ENCODE assay signal across 19 mouse cellular contexts in the genomic region with DNA sequence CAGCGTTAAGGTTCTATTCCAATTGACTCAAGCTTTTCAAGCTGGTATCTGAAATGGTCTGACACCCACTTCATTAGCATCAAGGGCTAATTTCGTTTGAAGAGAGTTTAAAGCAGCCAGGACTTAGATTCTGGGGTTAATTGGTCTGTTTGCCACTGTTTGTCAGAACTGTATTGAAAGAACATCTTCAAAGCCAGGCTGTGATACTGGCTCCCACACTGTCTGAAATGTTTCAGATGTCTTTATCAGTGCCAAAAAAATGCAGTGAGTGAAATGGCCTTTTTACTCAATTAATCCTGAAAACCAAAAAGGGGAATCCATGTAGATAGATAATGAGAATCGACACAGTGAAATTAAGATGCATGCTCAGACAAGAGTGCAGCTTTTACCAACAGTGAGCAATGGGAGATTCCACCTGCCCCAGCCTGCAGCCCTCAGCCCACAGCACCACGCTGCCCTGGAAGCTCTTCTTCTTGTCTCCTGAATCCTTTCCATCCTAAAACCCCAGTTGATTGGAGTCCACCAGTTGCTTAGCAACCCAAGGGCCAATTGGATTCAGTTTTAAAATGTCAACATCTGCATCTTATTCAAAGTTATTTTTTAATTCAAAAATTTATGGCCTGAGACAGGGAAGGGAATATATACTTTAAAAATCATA.
DNase-seq lines count a peak whose midpoint lies in the region; ATAC-seq lines count a peak whose summit lies in the region.
"Had no signal": no experiment of that assay in that cellular context is flagged by ENCODE, and none has a peak within 500 bp of the region (broad histone marks: within the 10 kb centered on the region; RNA-seq: fewer than 3 reads in every experiment).

No protein-coding gene starts in this region.

- no peak overlapping the region for H3K9ac ChIP-seq in hindbrain, embryonic 16.5 days (ENCODE audit: low read depth, low read length)
- no peak overlapping the region for H3K9ac ChIP-seq in hindbrain, embryonic 14.5 days
- no peak overlapping the region for H3K9ac ChIP-seq in midbrain, embryonic 14.5 days (replicated peaks; ENCODE audit: low read length)
- no peak overlapping the region for H3K9ac ChIP-seq in midbrain, embryonic 13.5 days (replicated peaks)
- H3K9ac ChIP-seq in forebrain, embryonic 14.5 days (ENCODE audit: low read length), result no peak overlapping the region
- H3K9ac ChIP-seq: limb, embryonic 12.5 days; liver, embryonic 15.5 days had no signal

- no peak for DNase-seq in hindbrain, embryonic 14.5 days (ENCODE audit: low spot score)
- peak; percentile 67 for DNase-seq in midbrain, embryonic 14.5 days
- peak; percentile 63 for DNase-seq in forebrain, embryonic 14.5 days (ENCODE audit: low spot score)
- DNase-seq in left cerebral cortex, postnatal 4 days, result no peak
- no peak for DNase-seq in adrenal gland, postnatal 10 days
- DNase-seq: adrenal gland, postnatal 25 days; cerebellum, adult 9-11 months; heart, postnatal 14 days; kidney, adult 9 months; kidney, postnatal 4 days; retina, postnatal 1 day; thymus, postnatal 4 days had no signal

- no peak overlapping the region for H3K27ac ChIP-seq in hindbrain, embryonic 16.5 days (ENCODE audit: low read depth, low read length)
- no peak overlapping the region for H3K27ac ChIP-seq in hindbrain, embryonic 14.5 days
- no peak overlapping the region for H3K27ac ChIP-seq in midbrain, embryonic 14.5 days (replicated peaks; ENCODE audit: low read depth, low read length)
- no peak overlapping the region for H3K27ac ChIP-seq in midbrain, embryonic 13.5 days
- H3K27ac ChIP-seq in forebrain, embryonic 14.5 days (ENCODE audit: low read depth, low read length), result no peak overlapping the region
- H3K27ac ChIP-seq: limb, embryonic 12.5 days; liver, embryonic 15.5 days had no signal

- H3K36me3 ChIP-seq in hindbrain, embryonic 16.5 days (ENCODE audit: control insufficient read depth, insufficient read depth, low read length), result no peaks in the 10 kb centered on the region
- no peaks in the 10 kb centered on the region for H3K36me3 ChIP-seq in hindbrain, embryonic 14.5 days (replicated peaks; ENCODE audit: control insufficient read depth, insufficient read depth)
- no peaks in the 10 kb centered on the region for H3K36me3 ChIP-seq in midbrain, embryonic 14.5 days (ENCODE audit: control insufficient read depth, insufficient read depth, low read length)
- no peaks in the 10 kb centered on the region for H3K36me3 ChIP-seq in midbrain, embryonic 13.5 days
- H3K36me3 ChIP-seq in forebrain, embryonic 14.5 days (ENCODE audit: control insufficient read depth, insufficient read depth, low read length), result no peaks in the 10 kb centered on the region
- H3K36me3 ChIP-seq: limb, embryonic 12.5 days; liver, embryonic 15.5 days had no signal

- 0 out of 2 replicates have a peak, but pooled peaks have one; percentile 56 for ATAC-seq in hindbrain, embryonic 16.5 days
- ATAC-seq in hindbrain, embryonic 14.5 days (ENCODE audit: low FRiP score), result no peak
- no peak for ATAC-seq in midbrain, embryonic 14.5 days (ENCODE audit: low FRiP score, low TSS enrichment)
- ATAC-seq in midbrain, embryonic 13.5 days, result no peak
- peak; percentile 34; the same call in 1 of the 2 replicates for ATAC-seq in forebrain, embryonic 14.5 days
- ATAC-seq: inflammation-experienced regulatory T-cells, adult 6 months; lung, postnatal 0 days had no signal

- WGBS in hindbrain, embryonic 16.5 days, result 28% methylated on average over 4 of the region's 4 CpGs
- WGBS in hindbrain, embryonic 14.5 days, result 34% methylated on average over 4 of the region's 4 CpGs
- WGBS in midbrain, embryonic 14.5 days, result 20% methylated on average over 4 of the region's 4 CpGs
- 17% methylated on average over 4 of the region's 4 CpGs for WGBS in midbrain, embryonic 13.5 days
- WGBS in forebrain, embryonic 14.5 days, result 5% methylated on average over 4 of the region's 4 CpGs

- no peaks in the 10 kb centered on the region for H3K27me3 ChIP-seq in hindbrain, embryonic 16.5 days (replicated peaks; ENCODE audit: control insufficient read depth, insufficient read depth, low read length)
- H3K27me3 ChIP-seq in hindbrain, embryonic 14.5 days (ENCODE audit: control insufficient read depth, insufficient read depth, low read length), result no peaks in the 10 kb centered on the region
- H3K27me3 ChIP-seq in midbrain, embryonic 14.5 days (ENCODE audit: control insufficient read depth, insufficient read depth, low read length), result no peaks in the 10 kb centered on the region
- H3K27me3 ChIP-seq in midbrain, embryonic 13.5 days, result no peaks in the 10 kb centered on the region
- no peaks in the 10 kb centered on the region for H3K27me3 ChIP-seq in forebrain, embryonic 14.5 days (replicated peaks; ENCODE audit: control insufficient read depth, insufficient read depth, low read length)
- H3K27me3 ChIP-seq: limb, embryonic 12.5 days; liver, embryonic 15.5 days had no signal

- H3K4me3 ChIP-seq in hindbrain, embryonic 16.5 days (ENCODE audit: low read length), result no peak overlapping the region
- no peak overlapping the region for H3K4me3 ChIP-seq in hindbrain, embryonic 14.5 days (replicated peaks; ENCODE audit: low read length)
- no peak overlapping the region for H3K4me3 ChIP-seq in midbrain, embryonic 14.5 days (replicated peaks; ENCODE audit: low read depth, low read length)
- no peak overlapping the region for H3K4me3 ChIP-seq in midbrain, embryonic 13.5 days (replicated peaks)
- H3K4me3 ChIP-seq in forebrain, embryonic 14.5 days (ENCODE audit: low read depth, low read length), result no peak overlapping the region
- H3K4me3 ChIP-seq: limb, embryonic 12.5 days; liver, embryonic 15.5 days had no signal

- intact Hi-C loops in left cerebral cortex, postnatal 4 days (cut with DNase I), result no loop called here

- no peaks in the 10 kb centered on the region for H3K4me1 ChIP-seq in hindbrain, embryonic 16.5 days (ENCODE audit: control insufficient read depth, insufficient read depth, low read depth, low read length)
- peaks cover 15% of the 10 kb centered on the region; the same call in 1 of the 2 replicates for H3K4me1 ChIP-seq in hindbrain, embryonic 14.5 days (replicated peaks; ENCODE audit: control insufficient read depth, insufficient read depth, low read length)
- no peaks in the 10 kb centered on the region for H3K4me1 ChIP-seq in midbrain, embryonic 14.5 days (ENCODE audit: control insufficient read depth, insufficient read depth, low read length)
- 0 out of 2 replicates have a peak, but pooled peaks cover 8% of the 10 kb centered on the region for H3K4me1 ChIP-seq in midbrain, embryonic 13.5 days (replicated peaks)
- H3K4me1 ChIP-seq in forebrain, embryonic 14.5 days (ENCODE audit: control insufficient read depth, insufficient read depth, low read length), result peaks cover 21% of the 10 kb centered on the region
- H3K4me1 ChIP-seq: liver, embryonic 15.5 days had no signal

- no peak overlapping the region for H3K4me2 ChIP-seq in hindbrain, embryonic 16.5 days (ENCODE audit: low read length)
- H3K4me2 ChIP-seq in hindbrain, embryonic 14.5 days (replicated peaks), result no peak overlapping the region
- no peak overlapping the region for H3K4me2 ChIP-seq in midbrain, embryonic 14.5 days (ENCODE audit: low read length)
- H3K4me2 ChIP-seq in midbrain, embryonic 13.5 days (replicated peaks), result no peak overlapping the region
- no peak overlapping the region for H3K4me2 ChIP-seq in forebrain, embryonic 14.5 days (ENCODE audit: low read length)
- H3K4me2 ChIP-seq: heart, embryonic 11.5 days; limb, embryonic 12.5 days; liver, embryonic 15.5 days had no signal

- H3K9me3 ChIP-seq in hindbrain, embryonic 16.5 days (ENCODE audit: control insufficient read depth, low read length), result no peaks in the 10 kb centered on the region
- H3K9me3 ChIP-seq in hindbrain, embryonic 14.5 days (ENCODE audit: control insufficient read depth, low read length), result no peaks in the 10 kb centered on the region
- H3K9me3 ChIP-seq in midbrain, embryonic 14.5 days (ENCODE audit: control insufficient read depth, low read length), result no peaks in the 10 kb centered on the region
- no peaks in the 10 kb centered on the region for H3K9me3 ChIP-seq in midbrain, embryonic 13.5 days
- no peaks in the 10 kb centered on the region for H3K9me3 ChIP-seq in forebrain, embryonic 14.5 days (replicated peaks; ENCODE audit: control insufficient read depth, low read length)
- H3K9me3 ChIP-seq: limb, embryonic 12.5 days; liver, embryonic 15.5 days had no signal

Comparison
In these comparisons a context has a peak if more than half of its experiments do, and no peak if none do; other contexts are left out.
1. ATAC-seq: peak in hindbrain, embryonic 16.5 days (single experiment) and forebrain, embryonic 14.5 days (single experiment); none in hindbrain, embryonic 14.5 days (single experiment), midbrain, embryonic 14.5 days (single experiment) and midbrain, embryonic 13.5 days (single experiment).
2. DNase-seq: peak in midbrain, embryonic 14.5 days (single experiment) and forebrain, embryonic 14.5 days (single experiment); none in hindbrain, embryonic 14.5 days (single experiment), left cerebral cortex, postnatal 4 days (single experiment) and adrenal gland, postnatal 10 days (single experiment).